Mouse (Mus musculus): ENCODE measurements around the gene Cfdp1.
A peak's percentile ranks its signal among the peaks of the same experiment; 100 is the strongest.
"Not testable (repeated sequence)": the region's sequence is repeated elsewhere in the genome, so short reads cannot be mapped to it uniquely, and the experiment has no call there.

The Cfdp1 gene

GRCm38 (mm10) chr8:111855977-111856376 lies 1.9 kb upstream of the Cfdp1 start:
- no peak for DNase-seq (ENCODE audit: low spot score)

- not testable (repeated sequence) for DNase-seq (ENCODE audit: low spot score)
Observed at GRCm38 (mm10) chr8:111853219-111853618, 872 bp downstream of the Cfdp1 start.

GRCm38 (mm10) chr8:111846746-111847145 lies 7.3 kb downstream of the Cfdp1 start:
- DNase-seq (ENCODE audit: low spot score), result no peak

- no peak for DNase-seq (ENCODE audit: low spot score)
Observed at GRCm38 (mm10) chr8:111835540-111835939, 18.6 kb downstream of the Cfdp1 start.

- no peak for DNase-seq (ENCODE audit: low spot score)
Observed at GRCm38 (mm10) chr8:111834011-111834410, 20.1 kb downstream of the Cfdp1 start.

GRCm38 (mm10) chr8:111832983-111833382 lies 21.1 kb downstream of the Cfdp1 start:
- no peak for DNase-seq (ENCODE audit: low spot score)

GRCm38 (mm10) chr8:111831996-111832395 lies 22.1 kb downstream of the Cfdp1 start:
- DNase-seq (ENCODE audit: low spot score), result no peak

- no peak for DNase-seq (ENCODE audit: low spot score)
Observed at GRCm38 (mm10) chr8:111828595-111828994, 25.5 kb downstream of the Cfdp1 start.

GRCm38 (mm10) chr8:111825219-111825618 lies 28.9 kb downstream of the Cfdp1 start:
- DNase-seq (ENCODE audit: low spot score), result no peak

GRCm38 (mm10) chr8:111824334-111824733 lies 29.8 kb downstream of the Cfdp1 start:
- no peak for DNase-seq (ENCODE audit: low spot score)

- no peak for DNase-seq (ENCODE audit: low spot score)
Observed at GRCm38 (mm10) chr8:111821199-111821598, 32.9 kb downstream of the Cfdp1 start.

- no peak for DNase-seq (ENCODE audit: low spot score)
Observed at GRCm38 (mm10) chr8:111820691-111821090, 33.4 kb downstream of the Cfdp1 start.

GRCm38 (mm10) chr8:111820018-111820417 lies 34.1 kb downstream of the Cfdp1 start:
- DNase-seq (ENCODE audit: low spot score), result no peak

GRCm38 (mm10) chr8:111818556-111818955 lies 35.5 kb downstream of the Cfdp1 start:
- DNase-seq (ENCODE audit: low spot score), result no peak

GRCm38 (mm10) chr8:111815078-111815477 lies 39.0 kb downstream of the Cfdp1 start:
- no peak for DNase-seq (ENCODE audit: low spot score)

- DNase-seq (ENCODE audit: low spot score), result no peak
Observed at GRCm38 (mm10) chr8:111813818-111814217, 40.3 kb downstream of the Cfdp1 start.

GRCm38 (mm10) chr8:111812835-111813234 lies 41.3 kb downstream of the Cfdp1 start:
- no peak for DNase-seq (ENCODE audit: low spot score)

GRCm38 (mm10) chr8:111810656-111811336 lies 43.3 kb downstream of the Cfdp1 start:
- no peak for DNase-seq (ENCODE audit: low spot score)

GRCm38 (mm10) chr8:111808891-111809622 lies 45.0 kb downstream of the Cfdp1 start:
- DNase-seq (ENCODE audit: low spot score), result peak; percentile 35

GRCm38 (mm10) chr8:111808006-111808405 lies 46.1 kb downstream of the Cfdp1 start:
- no peak for DNase-seq (ENCODE audit: low spot score)

GRCm38 (mm10) chr8:111803362-111803761 lies 50.7 kb downstream of the Cfdp1 start:
- no peak for DNase-seq (ENCODE audit: low spot score)

GRCm38 (mm10) chr8:111802256-111802655 lies 51.8 kb downstream of the Cfdp1 start:
- no peak for DNase-seq (ENCODE audit: low spot score)

GRCm38 (mm10) chr8:111801456-111801855 lies 52.6 kb downstream of the Cfdp1 start:
- no peak for DNase-seq (ENCODE audit: low spot score)

- no peak for DNase-seq (ENCODE audit: low spot score)
Observed at GRCm38 (mm10) chr8:111796528-111796927, 57.6 kb downstream of the Cfdp1 start.
